Mouse (Mus musculus): Measurements from ENCODE around the gene Npdc1. TPM values are rescaled to one million over a fixed set of nuclear protein-coding genes. Genes with fewer than 3 reads are reported as not detected.

Npdc1 gene
- polyA plus RNA-seq, 1 experiment from 2014 or later, result 529 TPM

GRCm38 (mm10) chr2:25430395-25431233 is 31.5 kb downstream of the Npdc1 start:
- Histone ChIP-seq H3K9me3 (replicated peaks; ENCODE audit: control insufficient read depth, low read length, poor library complexity, severe bottlenecking) (no peaks in the 10 kb centered on the region), H3K4me2 (ENCODE audit: low read length) (peak overlapping the region; percentile 76), H3K9ac (ENCODE audit: low read depth, low read length) (peak overlapping the region; percentile 43), H3K27me3 (ENCODE audit: control insufficient read depth, insufficient read depth, low read depth, low read length) (peaks cover 4% of the 10 kb centered on the region; the same call in 1 of the 2 replicates), H3K4me1 (ENCODE audit: control insufficient read depth, insufficient read depth, low read length) (peaks cover 22% of the 10 kb centered on the region), H3K36me3 (ENCODE audit: control insufficient read depth, insufficient read depth, low read length) (peaks cover 18% of the 10 kb centered on the region; the same call in 1 of the 2 replicates), H3K27ac (ENCODE audit: low read length) (no peak overlapping the region), H3K4me3 (ENCODE audit: low read depth, low read length) (peak overlapping the region; percentile 6; the same call in 1 of the 2 replicates)
- 55% methylated on average over 17 of the region's 17 CpGs for WGBS
- ATAC-seq, result peak; percentile 5; the same call in 1 of the 2 replicates

- WGBS, result 42% methylated on average over 6 of the region's 6 CpGs
- no peaks in the 10 kb centered on the region for H3K9me3 ChIP-seq (replicated peaks; ENCODE audit: control insufficient read depth, low read length, poor library complexity, severe bottlenecking)
- no peak for ATAC-seq
- H3K36me3 ChIP-seq (ENCODE audit: control insufficient read depth, insufficient read depth, low read length), result peaks cover 22% of the 10 kb centered on the region
- H3K4me1 ChIP-seq (ENCODE audit: control insufficient read depth, insufficient read depth, low read length), result peaks cover 22% of the 10 kb centered on the region
- no peak overlapping the region for H3K27ac ChIP-seq (ENCODE audit: low read length)
- H3K4me2 ChIP-seq (ENCODE audit: low read length), result peak overlapping the region; percentile 76
- no peak overlapping the region for H3K4me3 ChIP-seq (ENCODE audit: low read depth, low read length)
- H3K9ac ChIP-seq (ENCODE audit: low read depth, low read length), result peak overlapping the region; percentile 43; the same call in 1 of the 2 replicates
- H3K27me3 ChIP-seq (ENCODE audit: control insufficient read depth, insufficient read depth, low read depth, low read length), result no peaks in the 10 kb centered on the region
Measured at GRCm38 (mm10) chr2:25431308-25431855, 32.2 kb downstream of the Npdc1 start.

GRCm38 (mm10) chr2:25432326-25433098 is 33.4 kb downstream of the Npdc1 start:
- peaks cover 22% of the 10 kb centered on the region for H3K4me1 ChIP-seq (ENCODE audit: control insufficient read depth, insufficient read depth, low read length)
- no peaks in the 10 kb centered on the region for H3K27me3 ChIP-seq (ENCODE audit: control insufficient read depth, insufficient read depth, low read depth, low read length)
- H3K36me3 ChIP-seq (ENCODE audit: control insufficient read depth, insufficient read depth, low read length), result peaks cover 33% of the 10 kb centered on the region
- no peaks in the 10 kb centered on the region for H3K9me3 ChIP-seq (replicated peaks; ENCODE audit: control insufficient read depth, low read length, poor library complexity, severe bottlenecking)
- no peak overlapping the region for H3K4me3 ChIP-seq (ENCODE audit: low read depth, low read length)
- ATAC-seq, result no peak
- no peak overlapping the region for H3K27ac ChIP-seq (ENCODE audit: low read length)
- H3K4me2 ChIP-seq (ENCODE audit: low read length), result no peak overlapping the region
- H3K9ac ChIP-seq (ENCODE audit: low read depth, low read length), result no peak overlapping the region
- WGBS, result 83% methylated on average over 11 of the region's 11 CpGs

- no peak for ATAC-seq
- peaks cover 39% of the 10 kb centered on the region for H3K36me3 ChIP-seq (ENCODE audit: control insufficient read depth, insufficient read depth, low read length)
- WGBS, result 93% methylated on average over 17 of the region's 17 CpGs
- peaks cover 22% of the 10 kb centered on the region for H3K4me1 ChIP-seq (ENCODE audit: control insufficient read depth, insufficient read depth, low read length)
- no peak overlapping the region for H3K4me3 ChIP-seq (ENCODE audit: low read depth, low read length)
- H3K9ac ChIP-seq (ENCODE audit: low read depth, low read length), result no peak overlapping the region
- H3K4me2 ChIP-seq (ENCODE audit: low read length), result no peak overlapping the region
- no peak overlapping the region for H3K27ac ChIP-seq (ENCODE audit: low read length)
- no peaks in the 10 kb centered on the region for H3K9me3 ChIP-seq (replicated peaks; ENCODE audit: control insufficient read depth, low read length, poor library complexity, severe bottlenecking)
- no peaks in the 10 kb centered on the region for H3K27me3 ChIP-seq (ENCODE audit: control insufficient read depth, insufficient read depth, low read depth, low read length)
Measured at GRCm38 (mm10) chr2:25433101-25433500, 34.0 kb downstream of the Npdc1 start.

- Histone ChIP-seq H3K4me1 (ENCODE audit: control insufficient read depth, insufficient read depth, low read length) (peaks cover 22% of the 10 kb centered on the region), H3K9ac (ENCODE audit: low read depth, low read length) (no peak overlapping the region), H3K4me2 (ENCODE audit: low read length) (no peak overlapping the region), H3K27ac (ENCODE audit: low read length) (no peak overlapping the region), H3K27me3 (ENCODE audit: control insufficient read depth, insufficient read depth, low read depth, low read length) (no peaks in the 10 kb centered on the region), H3K4me3 (ENCODE audit: low read depth, low read length) (no peak overlapping the region), H3K36me3 (ENCODE audit: control insufficient read depth, insufficient read depth, low read length) (peaks cover 49% of the 10 kb centered on the region), H3K9me3 (replicated peaks; ENCODE audit: control insufficient read depth, low read length, poor library complexity, severe bottlenecking) (no peaks in the 10 kb centered on the region)
- WGBS, result 91% methylated on average over 8 of the region's 8 CpGs
- no peak for ATAC-seq
Measured at GRCm38 (mm10) chr2:25434292-25434691, 35.1 kb downstream of the Npdc1 start.

GRCm38 (mm10) chr2:25436286-25436820 is 37.2 kb downstream of the Npdc1 start:
- Histone ChIP-seq H3K36me3 (ENCODE audit: control insufficient read depth, insufficient read depth, low read length) (peaks cover 66% of the 10 kb centered on the region), H3K9me3 (replicated peaks; ENCODE audit: control insufficient read depth, low read length, poor library complexity, severe bottlenecking) (no peaks in the 10 kb centered on the region), H3K4me2 (ENCODE audit: low read length) (no peak overlapping the region), H3K4me1 (ENCODE audit: control insufficient read depth, insufficient read depth, low read length) (peaks cover 1% of the 10 kb centered on the region), H3K9ac (ENCODE audit: low read depth, low read length) (no peak overlapping the region), H3K27ac (ENCODE audit: low read length) (no peak overlapping the region), H3K4me3 (ENCODE audit: low read depth, low read length) (no peak overlapping the region), H3K27me3 (ENCODE audit: control insufficient read depth, insufficient read depth, low read depth, low read length) (no peaks in the 10 kb centered on the region)
- 95% methylated on average over 10 of the region's 10 CpGs for WGBS
- ATAC-seq, result no peak

- peaks cover 85% of the 10 kb centered on the region for H3K36me3 ChIP-seq (ENCODE audit: control insufficient read depth, insufficient read depth, low read length)
- no peaks in the 10 kb centered on the region for H3K4me1 ChIP-seq (ENCODE audit: control insufficient read depth, insufficient read depth, low read length)
- H3K9ac ChIP-seq (ENCODE audit: low read depth, low read length), result no peak overlapping the region
- WGBS, result 89% methylated on average over 20 of the region's 20 CpGs
- no peak overlapping the region for H3K27ac ChIP-seq (ENCODE audit: low read length)
- H3K27me3 ChIP-seq (ENCODE audit: control insufficient read depth, insufficient read depth, low read depth, low read length), result no peaks in the 10 kb centered on the region
- ATAC-seq, result no peak
- H3K4me3 ChIP-seq (ENCODE audit: low read depth, low read length), result no peak overlapping the region
- H3K4me2 ChIP-seq (ENCODE audit: low read length), result no peak overlapping the region
- H3K9me3 ChIP-seq (replicated peaks; ENCODE audit: control insufficient read depth, low read length, poor library complexity, severe bottlenecking), result no peaks in the 10 kb centered on the region
Measured at GRCm38 (mm10) chr2:25441067-25441466, 41.9 kb downstream of the Npdc1 start.

- H3K27me3 ChIP-seq (ENCODE audit: control insufficient read depth, insufficient read depth, low read depth, low read length), result no peaks in the 10 kb centered on the region
- H3K4me3 ChIP-seq (ENCODE audit: low read depth, low read length), result no peak overlapping the region
- no peak overlapping the region for H3K4me2 ChIP-seq (ENCODE audit: low read length)
- 94% methylated on average over 14 of the region's 14 CpGs for WGBS
- H3K4me1 ChIP-seq (ENCODE audit: control insufficient read depth, insufficient read depth, low read length), result no peaks in the 10 kb centered on the region
- H3K9me3 ChIP-seq (replicated peaks; ENCODE audit: control insufficient read depth, low read length, poor library complexity, severe bottlenecking), result no peaks in the 10 kb centered on the region
- peaks cover 81% of the 10 kb centered on the region for H3K36me3 ChIP-seq (ENCODE audit: control insufficient read depth, insufficient read depth, low read length)
- no peak overlapping the region for H3K27ac ChIP-seq (ENCODE audit: low read length)
- H3K9ac ChIP-seq (ENCODE audit: low read depth, low read length), result no peak overlapping the region
- ATAC-seq, result no peak
Measured at GRCm38 (mm10) chr2:25442682-25443081, 43.5 kb downstream of the Npdc1 start.

Data from midbrain, embryonic 16.5 days (tissue).